Mouse (Mus musculus): ENCODE measurements around the gene Gls2.

Gene Gls2

GRCm38 (mm10) chr10:128231697-128232419 is 37.6 kb downstream of the Gls2 start, which contains the start of gene Timeless:
Gene Timeless, plus strand, starts transcription at chr10:128232065.
- peak; percentile 57 for DNase-seq (ENCODE audit: low read depth, low spot score)

GRCm38 (mm10) chr10:128232420-128232985 is 38.2 kb downstream of the Gls2 start:
- DNase-seq (ENCODE audit: low read depth, low spot score) = peak; percentile 39

- no peak for DNase-seq (ENCODE audit: low read depth, low spot score)
These were observed 42.1 kb downstream of the Gls2 start for GRCm38 (mm10) chr10:128236321-128236720.

GRCm38 (mm10) chr10:128237807-128238480 is 43.7 kb downstream of the Gls2 start:
- DNase-seq (ENCODE audit: low read depth, low spot score) = no peak

GRCm38 (mm10) chr10:128239140-128239539 is 44.9 kb downstream of the Gls2 start:
- no peak for DNase-seq (ENCODE audit: low read depth, low spot score)

GRCm38 (mm10) chr10:128240131-128240530 is 45.9 kb downstream of the Gls2 start:
- no peak for DNase-seq (ENCODE audit: low read depth, low spot score)

- DNase-seq (ENCODE audit: low read depth, low spot score) = no peak
These were observed 49.0 kb downstream of the Gls2 start for GRCm38 (mm10) chr10:128243252-128243651.

- DNase-seq (ENCODE audit: low read depth, low spot score) = no peak
These were observed 49.9 kb downstream of the Gls2 start for GRCm38 (mm10) chr10:128244121-128244520.

- no peak for DNase-seq (ENCODE audit: low read depth, low spot score)
These were observed 52.9 kb downstream of the Gls2 start for GRCm38 (mm10) chr10:128247020-128247732.

GRCm38 (mm10) chr10:128250565-128250964 is 56.3 kb downstream of the Gls2 start:
- DNase-seq (ENCODE audit: low read depth, low spot score) = no peak

- DNase-seq (ENCODE audit: low read depth, low spot score) = no peak
These were observed 59.5 kb downstream of the Gls2 start, which contains the start of gene Apon for GRCm38 (mm10) chr10:128253677-128254255. Gene Apon, plus strand, starts transcription at chr10:128254096.

- no peak for DNase-seq (ENCODE audit: low read depth, low spot score)
These were observed 61.7 kb downstream of the Gls2 start for GRCm38 (mm10) chr10:128255925-128256324.

GRCm38 (mm10) chr10:128256328-128256727 is 62.1 kb downstream of the Gls2 start:
- no peak for DNase-seq (ENCODE audit: low read depth, low spot score)

- no peak for DNase-seq (ENCODE audit: low read depth, low spot score)
These were observed 64.7 kb downstream of the Gls2 start for GRCm38 (mm10) chr10:128258953-128259352.

All from brain, embryonic 18.5 days (tissue).